Mouse (Mus musculus) small intestine, adult 2 months (tissue): ENCODE measurements around the gene Slc22a5. TPM values are rescaled to one million over a fixed set of nuclear protein-coding genes. Genes with fewer than 3 reads are reported as not detected.

Source experiments
- H3K27ac ChIP-seq: fragments of 200-500 bp; 2 replicates; pipeline ENCODE4 v1.5.1; 2012; ENCODE audit warnings: low read depth, low read length, control low read depth, inconsistent platforms; ENCODE audit not compliant: insufficient read depth
- H3K27me3 ChIP-seq: fragments of 200-500 bp; 2 replicates; pipeline ENCODE4 v1.6.1; 2012; ENCODE audit warnings: mild to moderate bottlenecking, moderate library complexity, low read length, inconsistent platforms; ENCODE audit not compliant: control insufficient read depth, insufficient read depth
- H3K36me3 ChIP-seq: fragments of 200-500 bp; 2 replicates; pipeline ENCODE4 v1.6.1; 2012; ENCODE audit warnings: mild to moderate bottlenecking, low read length, control low read depth, inconsistent platforms; ENCODE audit not compliant: control insufficient read depth, insufficient read depth
- H3K4me1 ChIP-seq: fragments of 200-500 bp; 2 replicates; pipeline ENCODE4 v1.6.1; 2012; ENCODE audit warnings: low read length, inconsistent platforms, mixed read lengths; ENCODE audit not compliant: control insufficient read depth, insufficient read depth, insufficient read length
- H3K4me3 ChIP-seq: fragments of 200-500 bp; 2 replicates; pipeline ENCODE4 v1.5.1; 2012; ENCODE audit warnings: low read depth, mild to moderate bottlenecking, control low read depth, inconsistent platforms, low read length, moderate library complexity
- CTCF ChIP-seq: fragments of 200-500 bp; IDR thresholded peaks from 2 replicates; pipeline ENCODE4 v1.5.1; 2012; ENCODE audit warnings: low read depth, mild to moderate bottlenecking, control low read depth, inconsistent platforms, low read length, moderate library complexity, mixed read lengths; ENCODE audit not compliant: insufficient replicate concordance, insufficient read length; ENCODE audit errors: extremely low read depth
- POLR2A ChIP-seq: fragments of 200-500 bp; IDR thresholded peaks from 2 replicates; pipeline ENCODE4 v1.6.1; 2012; ENCODE audit warnings: low read depth, mild to moderate bottlenecking, control low read depth, inconsistent platforms, low read length, moderate library complexity
- WGBS: fragments of 180-500 bp; shearing (Covaris S2); methylation state at CpG from one replicate; pipeline ENCODE4 v1.1.7; 2018; 5-methylcytosine and 5-hydroxymethylcytosine counted together
- polyA plus RNA-seq: library from polyadenylated mRNA; depleted of rRNA; stranded (reverse); fragments of >200 nt; gene quantifications from 2 replicates; pipeline ENCODE4 v1.2.3, GENCODE M21; 2012

The Slc22a5 gene
- polyA plus RNA-seq, 1 experiment, result 44.2 TPM

GRCm38 (mm10) chr11:53851795-53852194 is 39.7 kb downstream of the Slc22a5 start:
- WGBS, result 15% methylated on average over 5 of the region's 5 CpGs
- TF ChIP-seq CTCF, result no peak
- no peak for TF ChIP-seq POLR2A
- H3K36me3 ChIP-seq, result peaks cover 3% of the 10 kb centered on the region
- H3K4me1 ChIP-seq, result peaks cover 26% of the 10 kb centered on the region
- H3K27ac ChIP-seq, result no peak overlapping the region
- no peak overlapping the region for H3K4me3 ChIP-seq
- no peaks in the 10 kb centered on the region for H3K27me3 ChIP-seq

- 41% methylated on average over 9 of the region's 9 CpGs for WGBS
These were observed 41.7 kb downstream of the Slc22a5 start for GRCm38 (mm10) chr11:53849588-53850320.

GRCm38 (mm10) chr11:53845680-53846079 is 45.8 kb downstream of the Slc22a5 start:
- peaks cover 37% of the 10 kb centered on the region for H3K4me1 ChIP-seq
- 52% methylated on average over 6 of the region's 6 CpGs for WGBS
- TF ChIP-seq POLR2A, result no peak
- TF ChIP-seq CTCF, result no peak
- H3K4me3 ChIP-seq, result no peak overlapping the region
- H3K27me3 ChIP-seq, result no peaks in the 10 kb centered on the region
- peak overlapping the region; percentile 52 for H3K27ac ChIP-seq
- peaks cover 3% of the 10 kb centered on the region for H3K36me3 ChIP-seq

More at GRCm38 (mm10) chr11:53849588-53850320, 41.7 kb downstream of the Slc22a5 start:
- TF ChIP-seq POLR2A (no peak), CTCF (peak; percentile 84)
- no peak overlapping the region for H3K27ac ChIP-seq
- H3K4me1 ChIP-seq, result peaks cover 34% of the 10 kb centered on the region
- H3K36me3 ChIP-seq, result peaks cover 3% of the 10 kb centered on the region
- no peaks in the 10 kb centered on the region for H3K27me3 ChIP-seq
- H3K4me3 ChIP-seq, result no peak overlapping the region

GRCm38 (mm10) chr11:53843106-53843505 is 48.4 kb downstream of the Slc22a5 start:
- H3K4me3 ChIP-seq, result no peak overlapping the region
- H3K4me1 ChIP-seq, result peaks cover 53% of the 10 kb centered on the region
- no peak overlapping the region for H3K27ac ChIP-seq
- 86% methylated on average over 10 of the region's 10 CpGs for WGBS
- H3K27me3 ChIP-seq, result no peaks in the 10 kb centered on the region
- TF ChIP-seq CTCF (no peak), POLR2A (no peak)
- no peaks in the 10 kb centered on the region for H3K36me3 ChIP-seq

GRCm38 (mm10) chr11:53842161-53842581 is 49.3 kb downstream of the Slc22a5 start:
- no peak overlapping the region for H3K4me3 ChIP-seq
- H3K4me1 ChIP-seq, result peaks cover 58% of the 10 kb centered on the region
- no peaks in the 10 kb centered on the region for H3K27me3 ChIP-seq
- peak overlapping the region; percentile 52 for H3K27ac ChIP-seq
- no peak for TF ChIP-seq CTCF
- no peak for TF ChIP-seq POLR2A
- no peaks in the 10 kb centered on the region for H3K36me3 ChIP-seq
- WGBS, result 40% methylated on average over 4 of the region's 4 CpGs

- H3K4me1 ChIP-seq, result peaks cover 58% of the 10 kb centered on the region
- TF ChIP-seq CTCF, result no peak
- 37% methylated on average over 12 of the region's 12 CpGs for WGBS
These were observed 49.9 kb downstream of the Slc22a5 start for GRCm38 (mm10) chr11:53841514-53841913.

GRCm38 (mm10) chr11:53839663-53840642 is 51.5 kb downstream of the Slc22a5 start:
- 23% methylated on average over 8 of the region's 8 CpGs for WGBS

More at GRCm38 (mm10) chr11:53841514-53841913, 49.9 kb downstream of the Slc22a5 start:
- H3K27me3 ChIP-seq, result no peaks in the 10 kb centered on the region
- peak overlapping the region; percentile 55 for H3K27ac ChIP-seq
- peak overlapping the region; percentile 11; the same call in 1 of the 2 replicates for H3K4me3 ChIP-seq
- H3K36me3 ChIP-seq, result no peaks in the 10 kb centered on the region

More at GRCm38 (mm10) chr11:53839663-53840642, 51.5 kb downstream of the Slc22a5 start:
- H3K27me3 ChIP-seq, result no peaks in the 10 kb centered on the region
- peaks cover 61% of the 10 kb centered on the region for H3K4me1 ChIP-seq
- no peaks in the 10 kb centered on the region for H3K36me3 ChIP-seq
- TF ChIP-seq CTCF, result no peak
- TF ChIP-seq POLR2A, result no peak
- H3K27ac ChIP-seq, result peak overlapping the region; percentile 98
- H3K4me3 ChIP-seq, result no peak overlapping the region
